Mouse (Mus musculus) thymus, postnatal 14 days (tissue): ENCODE measurements around the gene Faap24.

Source experiments
- DNase-seq: peaks from one replicate; pipeline ENCODE4 v3.0.0; 2021

Faap24 gene

GRCm38 (mm10) chr7:35365161-35365910, 31.3 kb downstream of the Faap24 start:
- no peak for DNase-seq

GRCm38 (mm10) chr7:35362868-35363267, 33.8 kb downstream of the Faap24 start:
- DNase-seq: no peak

GRCm38 (mm10) chr7:35362253-35362652, 34.4 kb downstream of the Faap24 start:
- DNase-seq: no peak

GRCm38 (mm10) chr7:35357621-35358020, 39.0 kb downstream of the Faap24 start:
- DNase-seq: no peak

- DNase-seq: no peak
These were observed 41.2 kb downstream of the Faap24 start for GRCm38 (mm10) chr7:35355303-35355872.

- DNase-seq: no peak
These were observed 43.3 kb downstream of the Faap24 start for GRCm38 (mm10) chr7:35353306-35353705.

GRCm38 (mm10) chr7:35351155-35351554, 45.5 kb downstream of the Faap24 start:
- no peak for DNase-seq

- DNase-seq: no peak
These were observed 46.6 kb downstream of the Faap24 start for GRCm38 (mm10) chr7:35349886-35350684.

- DNase-seq: no peak
These were observed 47.6 kb downstream of the Faap24 start for GRCm38 (mm10) chr7:35349022-35349421.

- DNase-seq: no peak
These were observed 48.5 kb downstream of the Faap24 start for GRCm38 (mm10) chr7:35347918-35348700.

GRCm38 (mm10) chr7:35344785-35345330, 51.8 kb downstream of the Faap24 start:
- DNase-seq: no peak

- no peak for DNase-seq
These were observed 54.1 kb downstream of the Faap24 start for GRCm38 (mm10) chr7:35342498-35342897.
